Mouse (Mus musculus): ENCODE data around the gene Gm10842. TPM values are rescaled to one million over a fixed set of nuclear protein-coding genes. Genes with fewer than 3 reads are reported as not detected.

Gm10842 gene
- total RNA-seq, 4 experiments from 2014 or later = not detected

Other genes starting within 250 kb of the Gm10842 start
- under 1 TPM; 0.56 to 0.70 (median 0.66) TPM for gene Efcab3, start 83.3 kb upstream of the Gm10842 start, total RNA-seq (2022)
- 10 to 100 TPM; 16.1 to 20.9 (median 18.3) TPM for gene Mettl2, start 20.5 kb upstream of the Gm10842 start, total RNA-seq (2022)
- gene Tlk2, start 31.9 kb downstream of the Gm10842 start, total RNA-seq (2022) = 10 to 100 TPM; 50.9 to 60.5 (median 59.1) TPM
- gene Mrc2, start 145.8 kb downstream of the Gm10842 start, total RNA-seq (2022) = 10 to 100 TPM in 1 of 4 experiments, 1 to 10 TPM in 3; 8.1 to 13.8 (median 9.4) TPM

Data from left cerebral cortex, adult 8-10 months (tissue).